Mouse (Mus musculus): ENCODE results near the gene Olfr1336. TPM values are rescaled to one million over a fixed set of nuclear protein-coding genes. Genes with fewer than 3 reads are reported as not detected.
"Not testable (repeated sequence)": the region's sequence is repeated elsewhere in the genome, so short reads cannot be mapped to it uniquely, and the experiment has no call there.

The Olfr1336 gene
- total RNA-seq (2021): not detected

DNA sequence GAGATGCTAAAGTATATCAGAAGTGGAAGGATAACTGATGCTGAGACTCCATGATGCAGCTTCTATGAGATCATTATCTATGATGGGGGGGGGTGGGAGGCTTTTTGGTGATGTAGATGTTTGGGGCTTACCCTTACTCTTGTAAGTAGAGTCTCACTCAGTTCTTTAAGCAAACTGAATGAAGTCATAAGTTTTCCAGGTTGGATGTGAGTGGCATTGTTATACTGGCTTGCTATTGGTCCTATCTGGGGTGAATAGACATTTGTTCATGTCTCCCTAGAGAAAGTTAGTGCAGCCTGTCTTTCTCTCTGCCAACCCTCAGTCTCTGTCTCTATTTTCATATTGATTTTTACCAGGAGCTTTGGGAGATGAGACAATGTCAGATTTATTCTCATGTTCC, at the start of gene Olfr1336:
Gene Olfr1336 (plus strand): TSS at position 301 of the 400 bp plus-strand sequence.
- no peak for DNase-seq (ENCODE audit: low spot score in 2 of 2)
- intact Hi-C loops (cut with DNase I): loop anchor here (10.0 kb wide), 1 partner anchor 199 kb away; no protein-coding TSS in a partner anchor

DNA sequence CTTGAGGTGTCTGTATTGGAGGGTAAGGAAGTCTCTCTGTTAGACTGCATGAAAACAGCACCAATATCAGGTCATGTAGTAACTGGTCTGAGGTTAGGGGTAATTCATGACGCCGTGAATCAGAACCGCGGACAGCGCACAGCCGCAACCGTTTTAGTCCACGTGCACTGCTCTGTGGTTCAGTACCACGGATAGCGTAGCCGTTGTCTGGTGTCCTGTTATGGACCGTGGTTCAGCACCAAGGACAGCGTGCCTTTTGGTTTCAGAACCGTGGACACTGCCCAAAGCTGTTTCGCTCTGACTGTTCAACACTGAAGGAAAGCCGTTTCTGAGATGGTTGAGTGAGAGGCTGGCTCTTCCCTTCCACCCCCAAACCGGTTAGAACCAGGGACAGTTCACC, 45.9 kb upstream of the Olfr1336 start, which contains the start of gene Gm20715:
Gene Gm20715 (plus strand): TSS at position 235 of the 400 bp plus-strand sequence.
- intact Hi-C loops (cut with DNase I): no loop called here

DNA sequence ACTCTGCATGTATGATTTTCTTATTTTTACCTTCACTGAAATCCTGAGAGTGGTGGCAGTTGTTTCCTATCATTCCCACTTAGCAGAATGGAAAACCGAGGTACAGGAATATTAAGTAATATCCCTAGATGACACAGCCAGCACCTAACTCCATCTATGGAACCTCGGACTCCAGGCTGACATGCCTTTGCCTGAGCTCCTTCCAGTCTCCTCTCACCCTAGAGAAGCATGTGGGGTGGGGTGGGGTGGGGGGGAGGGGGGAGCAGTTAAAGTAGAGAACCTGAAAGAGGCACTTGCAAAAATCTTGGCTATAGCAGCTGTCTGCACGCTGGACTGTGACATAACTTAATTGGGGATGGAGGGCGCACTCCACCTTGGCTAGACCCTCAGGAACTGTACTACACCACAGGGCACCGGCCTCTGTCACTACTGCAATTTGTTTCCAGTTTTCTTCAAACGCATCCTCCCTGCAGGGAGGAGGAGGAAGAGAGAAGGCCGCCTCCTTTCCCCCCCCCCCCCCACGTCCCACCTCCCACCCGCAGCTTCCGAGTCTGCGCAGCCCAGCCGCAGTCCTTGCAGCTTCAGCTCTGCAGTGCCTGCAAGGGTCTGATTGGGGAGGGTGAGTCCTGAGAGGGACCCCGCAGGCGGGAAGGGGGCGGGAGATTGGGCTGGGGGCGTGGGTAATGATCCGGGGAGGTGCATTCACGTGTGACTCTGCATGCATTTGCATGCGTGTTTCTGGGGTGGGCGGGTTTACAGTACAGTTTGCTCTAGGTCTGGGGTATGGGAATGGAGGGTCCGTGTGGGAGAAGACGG, 41.1 kb upstream of the Olfr1336 start:
- DNase-seq (ENCODE audit: low spot score in 2 of 2): peak; percentile 24 to 37
- intact Hi-C loops (cut with DNase I): no loop called here

More for the DNA sequence above, 45.9 kb upstream of the Olfr1336 start, which contains the start of gene Gm20715:
- DNase-seq (ENCODE audit: low spot score in 2 of 2): peak; percentile 70 to 71

DNA sequence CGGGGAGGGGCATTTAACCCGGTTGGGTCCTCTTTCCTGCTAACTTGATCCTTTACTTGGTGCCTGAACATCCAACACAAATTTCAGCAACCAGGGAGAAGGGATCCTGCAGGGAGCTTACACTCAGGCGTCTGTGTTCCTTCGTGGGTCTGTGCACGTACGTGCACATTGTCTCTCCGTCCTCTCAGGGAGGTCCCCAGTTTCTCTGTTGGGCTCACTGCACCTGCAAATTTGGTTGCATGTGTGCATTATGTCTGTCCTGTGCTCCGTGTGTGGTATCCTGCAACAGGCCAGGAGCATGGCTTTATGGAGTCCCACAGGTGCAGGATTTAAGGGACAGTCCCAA, 40.6 kb upstream of the Olfr1336 start:
- intact Hi-C loops (cut with DNase I): no loop called here
- DNase-seq (ENCODE audit: low spot score in 2 of 2): no peak

DNA sequence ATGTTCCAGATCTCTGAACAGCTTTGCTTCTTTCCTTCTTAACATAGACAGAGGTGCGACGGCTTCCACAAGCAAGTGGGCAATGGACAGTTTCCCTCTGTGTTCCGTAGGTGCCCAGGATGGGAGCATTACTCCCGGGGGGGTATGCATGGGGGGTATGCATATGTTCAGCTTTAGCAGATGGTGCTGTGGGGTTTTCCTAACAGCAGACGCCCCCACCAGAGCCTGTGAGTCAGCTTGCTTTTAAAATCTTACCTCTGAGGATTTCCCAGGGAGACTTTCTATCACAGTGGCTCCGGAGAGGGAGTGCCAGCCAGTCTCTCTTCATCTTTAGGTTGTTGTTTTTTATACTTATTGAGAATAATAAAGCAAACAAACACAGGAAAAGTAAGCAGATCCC, 36.1 kb upstream of the Olfr1336 start:
- intact Hi-C loops (cut with DNase I): loop anchor here (1.0 to 2.0 kb wide), 2 partner anchors 42 to 357 kb away; no protein-coding TSS in a partner anchor
- peak; percentile 35 to 83 for DNase-seq (ENCODE audit: low spot score in 2 of 2)

DNA sequence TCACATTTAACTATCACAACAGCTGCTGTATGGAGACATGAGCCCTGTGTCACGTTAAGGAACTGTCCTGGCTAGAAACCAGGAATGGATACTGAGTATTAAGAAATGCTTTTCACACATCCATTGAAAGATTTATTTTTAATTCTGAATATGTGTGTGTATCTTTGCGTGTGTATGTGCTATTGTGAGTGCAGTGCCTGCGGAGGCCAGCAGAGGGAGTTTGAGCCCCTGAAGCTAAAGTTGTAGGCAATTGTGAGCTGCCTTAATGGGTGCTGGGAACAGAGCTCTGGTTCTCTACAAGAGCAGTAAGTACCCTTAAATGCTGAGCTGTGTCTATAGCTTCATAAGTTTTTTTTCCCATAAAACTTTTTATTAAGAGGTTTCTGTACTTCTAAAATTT, 26.6 kb upstream of the Olfr1336 start:
- DNase-seq (ENCODE audit: low spot score in 2 of 2): no peak
- intact Hi-C loops (cut with DNase I): no loop called here

DNA sequence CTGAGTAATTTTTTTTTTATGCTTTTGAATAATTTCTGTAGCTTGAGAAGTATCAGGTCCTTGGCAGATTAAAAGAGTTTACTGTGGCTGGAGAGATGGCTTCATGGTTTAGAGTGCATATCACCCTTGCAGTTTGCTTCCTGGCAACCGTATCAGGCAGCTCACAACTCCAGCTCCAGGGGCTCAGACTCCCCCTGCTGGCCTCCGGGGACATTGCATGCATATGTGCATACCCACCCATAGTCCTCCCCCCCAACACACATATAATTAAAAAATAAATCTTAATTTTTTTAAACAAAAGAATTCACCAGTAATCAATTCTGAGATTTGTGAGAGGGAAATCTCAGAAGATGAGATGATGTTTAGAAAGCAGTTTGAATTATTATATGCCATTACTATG, 25.6 kb upstream of the Olfr1336 start:
- DNase-seq (ENCODE audit: low spot score in 2 of 2): no peak
- intact Hi-C loops (cut with DNase I): loop anchor here (1.0 to 5.0 kb wide), 3 partner anchors 71 to 852 kb away; no protein-coding TSS in a partner anchor

DNA sequence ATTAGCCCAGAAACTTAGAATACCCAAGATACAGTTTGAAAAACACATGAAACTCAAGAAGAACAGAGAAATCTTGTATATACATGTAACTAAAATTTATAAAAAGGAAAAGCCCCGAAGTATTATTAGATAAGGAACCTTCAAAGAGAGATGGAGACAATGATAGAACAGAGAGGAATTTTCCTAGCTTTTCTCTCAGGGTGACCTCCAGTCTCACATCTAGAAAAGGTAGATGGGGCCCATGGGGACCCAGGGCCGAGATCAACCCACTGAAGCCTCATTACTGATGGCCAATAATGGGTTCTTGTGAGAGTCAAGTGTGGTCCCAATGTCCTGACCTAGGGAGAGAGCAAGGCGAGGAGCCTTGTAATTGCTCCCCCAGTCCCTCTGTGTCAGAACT, 17.6 kb upstream of the Olfr1336 start, which contains the start of gene Olfr1344:
Gene Olfr1344 (plus strand): TSS at position 301 of the 400 bp plus-strand sequence.
- intact Hi-C loops (cut with DNase I): loop anchor here (5.0 kb wide), 1 partner anchor 149 kb away; no protein-coding TSS in a partner anchor
- DNase-seq (ENCODE audit: low spot score in 2 of 2): no peak

DNA sequence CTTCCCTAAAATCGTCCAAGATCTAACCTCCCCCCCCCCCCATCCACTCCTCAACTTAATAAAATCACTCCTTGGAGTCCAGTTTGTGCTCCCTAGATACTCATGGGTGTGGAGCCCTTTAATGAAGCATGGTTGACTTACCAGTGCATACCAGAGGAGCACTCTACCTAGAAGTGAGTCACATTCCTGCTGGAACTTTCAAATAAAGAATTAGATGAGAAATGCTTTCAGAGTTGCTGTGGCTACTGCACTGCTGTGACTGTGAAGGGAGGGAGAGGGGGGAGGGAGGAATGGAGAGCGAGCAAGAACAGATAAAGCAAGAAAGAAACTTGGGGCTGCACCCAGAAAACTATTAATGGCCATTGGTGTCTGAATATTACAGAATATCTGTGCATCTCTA, 14.8 kb upstream of the Olfr1336 start:
- intact Hi-C loops (cut with DNase I): no loop called here
- DNase-seq (ENCODE audit: low spot score in 2 of 2): no peak

DNA sequence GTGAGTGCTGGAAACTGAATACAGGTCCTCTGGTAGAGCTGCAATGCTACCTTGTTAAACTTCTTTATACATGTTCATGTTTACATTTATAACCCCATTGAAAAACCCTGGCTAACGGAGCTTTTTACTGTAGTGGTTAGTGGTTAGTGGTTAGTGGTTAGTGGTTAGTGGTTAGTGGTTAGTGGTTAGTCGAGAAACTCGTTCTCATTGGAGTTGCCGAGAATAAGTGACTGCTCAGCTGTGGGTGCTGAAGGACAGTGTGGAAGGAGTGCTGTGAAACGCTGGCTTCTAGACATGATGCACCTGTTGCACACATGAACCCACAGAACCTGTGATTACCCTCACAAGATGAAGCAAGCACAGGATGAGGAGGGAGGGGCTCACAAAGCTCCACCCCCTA, 8.2 kb upstream of the Olfr1336 start:
- intact Hi-C loops (cut with DNase I): no loop called here
- no peak for DNase-seq (ENCODE audit: low spot score in 2 of 2)

DNA sequence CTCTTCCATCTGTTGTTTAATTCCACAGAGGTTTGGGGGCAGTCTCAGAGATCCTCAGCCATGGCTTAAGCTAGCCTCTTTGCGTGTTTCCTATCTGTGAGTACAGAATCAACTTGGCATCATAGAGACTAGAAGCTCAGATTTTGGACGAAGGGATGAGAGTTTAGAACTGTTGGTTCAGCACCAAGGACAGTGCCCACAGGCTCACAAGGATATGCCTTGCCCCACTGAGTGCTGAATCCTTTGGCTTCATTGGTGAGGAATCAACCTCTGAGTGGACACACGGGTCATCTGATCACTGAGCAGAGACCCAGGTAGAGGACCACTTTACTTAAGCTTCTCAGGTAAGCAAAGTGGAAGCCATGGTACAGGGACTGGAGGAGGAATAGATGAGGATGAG, 431 bp downstream of the Olfr1336 start:
- no peak for DNase-seq (ENCODE audit: low spot score in 2 of 2)
- intact Hi-C loops (cut with DNase I): loop anchor here (10.0 kb wide), 1 partner anchor 198 kb away; no protein-coding TSS in a partner anchor

DNA sequence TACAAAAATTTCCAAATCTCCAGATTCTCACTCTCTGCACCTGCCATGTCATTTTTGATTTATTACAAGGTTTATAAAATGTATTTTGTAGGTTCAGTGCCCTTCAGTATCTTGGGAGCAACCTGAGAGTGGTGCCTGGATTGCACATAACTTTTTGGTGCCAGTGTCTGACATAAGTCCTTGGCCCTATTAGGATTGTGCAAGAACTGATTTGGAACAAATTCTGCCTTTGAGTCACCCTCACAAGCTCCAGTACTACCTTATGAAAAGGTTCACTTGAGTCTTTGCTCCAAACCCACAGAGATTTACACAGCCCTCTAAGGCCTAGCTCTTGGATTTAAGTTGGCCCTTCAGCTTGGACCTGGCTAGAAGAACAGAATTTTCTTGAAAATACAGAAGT, 11.0 kb downstream of the Olfr1336 start, which contains the start of gene Olfr1346:
Gene Olfr1346 (plus strand): TSS at position 151 of the 400 bp plus-strand sequence.
- intact Hi-C loops (cut with DNase I): no loop called here
- DNase-seq (ENCODE audit: low spot score in 2 of 2): no peak

DNA sequence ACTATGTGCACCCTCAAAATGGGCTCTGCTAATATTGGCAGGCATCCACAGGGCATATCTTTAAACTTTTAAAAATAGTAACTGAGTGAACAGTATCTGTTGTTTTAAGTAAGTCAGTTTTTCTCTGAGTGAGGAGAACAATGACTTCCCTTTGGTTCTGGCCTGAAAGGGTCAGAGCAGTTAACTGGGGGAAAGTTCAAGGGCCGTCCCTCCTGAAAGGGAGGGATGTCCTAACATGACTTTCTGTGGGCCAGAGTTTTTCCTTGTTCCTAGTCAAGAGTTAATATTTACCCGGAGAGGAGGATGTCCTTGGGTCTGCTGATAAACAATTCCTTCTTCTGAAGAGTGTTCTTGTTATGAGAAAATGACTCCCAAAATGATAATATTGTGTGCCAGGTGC, 21.7 kb downstream of the Olfr1336 start:
- DNase-seq (ENCODE audit: low spot score in 2 of 2): not testable (repeated sequence)
- intact Hi-C loops (cut with DNase I): loop anchor here (10.0 kb wide), 1 partner anchor 57 kb away; no protein-coding TSS in a partner anchor

DNA sequence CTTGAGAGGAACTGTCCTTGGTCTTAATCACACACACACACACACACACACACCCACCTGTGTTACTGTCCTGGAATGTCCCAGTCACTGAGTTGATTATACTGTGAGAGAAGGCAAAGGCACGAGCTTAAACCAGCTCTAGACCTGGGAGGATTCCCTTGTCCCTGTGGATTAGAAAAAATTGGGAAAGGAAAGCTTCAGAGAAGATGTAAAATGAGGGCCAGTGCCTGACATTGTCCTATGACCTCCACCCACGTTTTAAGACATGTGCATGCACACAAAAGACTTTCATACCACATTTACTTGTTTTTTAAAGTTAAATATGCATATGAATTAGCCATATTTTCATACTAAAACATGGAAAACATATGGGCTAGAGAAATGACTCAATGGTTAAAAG, 30.9 kb downstream of the Olfr1336 start, which contains the start of gene Olfr5:
Gene Olfr5 (minus strand): TSS at position 101 of the 400 bp plus-strand sequence.
- intact Hi-C loops (cut with DNase I): no loop called here
- DNase-seq (ENCODE audit: low spot score in 2 of 2): no peak

DNA sequence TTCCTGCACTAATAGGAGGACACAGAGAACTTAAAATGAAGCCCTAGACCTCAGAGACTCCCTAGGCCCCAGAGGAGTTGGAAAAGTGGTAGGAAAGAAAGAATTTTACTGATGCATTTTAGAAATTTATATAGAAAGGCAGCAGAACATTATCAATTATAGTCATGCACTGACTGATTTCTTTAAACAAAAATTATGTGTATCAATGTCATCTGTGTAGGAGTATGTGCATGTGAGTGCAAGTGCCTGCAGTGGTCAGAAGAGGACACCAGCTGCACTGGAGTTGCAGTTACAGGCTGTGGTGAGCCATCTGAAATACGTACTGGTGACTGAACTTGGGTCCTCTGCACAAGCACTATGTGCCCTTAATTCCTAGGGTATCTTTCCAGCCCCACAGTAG, 43.7 kb downstream of the Olfr1336 start, which contains the start of gene Olfr1347:
Gene Olfr1347 (minus strand): TSS at position 101 of the 400 bp plus-strand sequence.
- DNase-seq (ENCODE audit: low spot score in 2 of 2): no peak
- intact Hi-C loops (cut with DNase I): no loop called here

DNA sequence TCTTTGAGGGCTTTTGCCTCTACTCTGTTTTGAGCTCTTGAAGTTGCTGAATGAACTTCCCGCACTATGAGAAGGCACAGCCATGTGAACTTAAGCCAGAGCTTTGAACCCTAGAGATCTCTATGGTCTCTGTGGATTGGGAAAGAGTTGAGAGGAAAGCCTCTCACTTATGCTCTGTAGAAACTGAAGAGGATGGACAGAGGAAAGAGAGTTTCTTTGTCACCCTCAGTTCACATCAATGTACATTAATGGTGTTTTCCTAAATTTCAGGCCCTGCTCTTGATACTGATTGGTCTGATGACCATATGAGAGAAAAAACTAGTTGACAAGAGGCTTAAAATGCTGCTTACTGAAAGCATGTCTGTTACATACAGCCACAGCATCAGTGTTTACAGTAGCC, 52.7 kb downstream of the Olfr1336 start, which contains the start of gene Olfr1348:
Gene Olfr1348 (minus strand): TSS at position 101 of the 400 bp plus-strand sequence.
- intact Hi-C loops (cut with DNase I): no loop called here
- DNase-seq (ENCODE audit: low spot score in 2 of 2): no peak

Other genes with a start within 250 kb of the Olfr1336 start
- not detected for gene Zscan5b, start 233.9 kb upstream of the Olfr1336 start, total RNA-seq (2021)
- not detected for gene Epp13, start 203.5 kb upstream of the Olfr1336 start, total RNA-seq (2021)
- 10 to 100 TPM; 11.4 to 11.7 TPM for gene Zfp667, start 169.6 kb upstream of the Olfr1336 start, total RNA-seq (2021)
- gene Zfp583, start 124.9 kb upstream of the Olfr1336 start, total RNA-seq (2021): 10 to 100 TPM; 10.8 to 12.4 TPM
- 1 to 10 TPM; 5.2 to 7.3 TPM for gene Gm3854, start 112.4 kb upstream of the Olfr1336 start, total RNA-seq (2021)
- 1 to 10 TPM; 3.9 to 4.6 TPM for gene Zfp78, start 92.9 kb upstream of the Olfr1336 start, total RNA-seq (2021)
- 1 to 10 TPM; 6.3 to 6.4 TPM for gene Zfp28, start 72.9 kb upstream of the Olfr1336 start, total RNA-seq (2021)
- 10 to 100 TPM; 15.8 to 17.0 TPM for gene Smim17, start 57.5 kb upstream of the Olfr1336 start, total RNA-seq (2021)
- under 1 TPM; 0.09 to 0.16 TPM for gene Gm20715, start 45.9 kb upstream of the Olfr1336 start, total RNA-seq (2021)
- 1 to 10 TPM in 1 of 2 experiments, under 1 TPM in 1; 0.46 to 1.7 TPM for gene Olfr1344, start 17.5 kb upstream of the Olfr1336 start, total RNA-seq (2021)
- not detected for gene Olfr1346, start 10.9 kb downstream of the Olfr1336 start, total RNA-seq (2021)
- not detected for gene Olfr5, start 30.8 kb downstream of the Olfr1336 start, total RNA-seq (2021)
- gene Olfr1347, start 43.6 kb downstream of the Olfr1336 start, total RNA-seq (2021): not detected
- not detected for gene Olfr1348, start 52.6 kb downstream of the Olfr1336 start, total RNA-seq (2021)
- not detected for gene Olfr1349, start 66.8 kb downstream of the Olfr1336 start, total RNA-seq (2021)
- gene Olfr1350, start 108.7 kb downstream of the Olfr1336 start, total RNA-seq (2021): not detected
- 1 to 10 TPM; 5.1 to 5.4 TPM for gene Zim1, start 240.3 kb downstream of the Olfr1336 start, total RNA-seq (2021)

Measured in left cerebral cortex, postnatal 25 days (tissue).